Mouse (Mus musculus): Measurements from ENCODE around the gene Acox3.

Acox3 gene

DNA sequence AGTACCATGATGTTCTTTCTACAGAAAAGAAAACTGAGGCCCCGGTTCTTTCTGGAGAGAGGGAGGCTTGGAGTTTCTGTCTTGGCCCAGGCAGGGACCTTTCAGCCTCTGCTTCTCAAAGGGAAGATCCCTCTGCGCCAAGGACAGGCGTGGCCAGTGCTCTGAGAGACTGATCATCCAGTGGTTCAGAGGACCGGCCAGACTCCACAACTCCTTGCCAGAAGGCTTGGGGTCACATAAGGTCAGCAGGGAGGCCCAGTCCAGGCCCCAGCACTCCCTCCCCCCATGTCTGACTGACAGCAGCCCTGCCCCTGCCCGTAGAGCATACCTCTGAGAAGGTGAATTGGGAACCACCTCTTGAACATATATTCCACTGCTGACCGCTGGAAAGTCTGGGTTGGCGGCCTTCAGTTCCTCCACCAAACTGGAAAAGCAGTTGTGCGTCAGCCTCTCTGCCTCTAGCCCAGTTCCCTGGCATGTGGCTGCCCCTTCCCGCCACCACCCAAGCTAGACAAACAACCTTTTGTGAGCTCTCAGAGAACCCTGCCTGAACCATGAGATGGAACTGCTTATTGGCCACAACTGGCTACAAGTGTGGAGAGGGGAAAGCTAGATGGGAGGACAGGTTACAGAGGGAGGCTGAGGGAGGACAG, 71.0 kb downstream of the Acox3 start:
- no peak for DNase-seq

- no peak for DNase-seq
Observed at GRCm38 (mm10) chr5:35655753-35656485, 73.1 kb downstream of the Acox3 start.

DNA sequence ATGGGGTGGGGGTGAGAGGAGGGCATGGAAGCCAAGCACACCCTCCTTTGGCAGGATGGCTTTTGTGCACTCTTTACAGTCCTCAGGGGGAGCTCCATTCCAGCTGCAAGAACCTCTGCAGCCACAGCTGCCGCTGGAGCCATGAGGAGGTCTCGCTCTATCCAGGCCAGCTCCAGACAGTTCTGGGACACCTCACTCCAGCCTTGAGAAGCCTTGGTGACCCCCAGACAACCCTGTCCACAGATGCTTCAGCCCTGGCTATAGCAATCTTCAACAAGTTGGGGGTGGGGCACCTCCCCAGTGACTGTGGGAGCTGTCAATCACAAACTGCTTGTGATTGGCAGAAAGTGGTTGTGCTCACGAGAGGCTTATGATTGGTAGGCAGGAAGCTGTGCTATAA, 76.7 kb downstream of the Acox3 start:
- DNase-seq: no peak

- DNase-seq: no peak
Observed at GRCm38 (mm10) chr5:35661210-35661609, 78.4 kb downstream of the Acox3 start.

- DNase-seq: no peak
Observed at GRCm38 (mm10) chr5:35662021-35662545, 79.2 kb downstream of the Acox3 start.
